Mouse (Mus musculus): Measurements from ENCODE around the gene Fam136a. TPM values are rescaled to one million over a fixed set of nuclear protein-coding genes. Genes with fewer than 3 reads are reported as not detected.

The Fam136a gene
- total RNA-seq, 2 experiments from 2014 or later = 29.2 to 31.6 TPM

- peak; percentile 82 to 88 for DNase-seq (ENCODE audit: low spot score in 2 of 2)
Measured at GRCm38 (mm10) chr6:86396581-86397256, 31.3 kb downstream of the Fam136a start, which contains the start of gene Pcyox1. Gene Pcyox1, minus strand, starts transcription at chr6:86397154.

- DNase-seq (ENCODE audit: low spot score in 2 of 2) = no peak
Measured at GRCm38 (mm10) chr6:86397257-86397980, 32.0 kb downstream of the Fam136a start.

GRCm38 (mm10) chr6:86398986-86399385 is 33.5 kb downstream of the Fam136a start:
- DNase-seq (ENCODE audit: low spot score in 2 of 2) = no peak

- DNase-seq (ENCODE audit: low spot score in 2 of 2) = no peak
Measured at GRCm38 (mm10) chr6:86399995-86400394, 34.5 kb downstream of the Fam136a start.

GRCm38 (mm10) chr6:86400972-86401371 is 35.5 kb downstream of the Fam136a start:
- DNase-seq (ENCODE audit: low spot score in 2 of 2) = peak in 1 of 2 experiments; percentile 60

- DNase-seq (ENCODE audit: low spot score in 2 of 2) = no peak
Measured at GRCm38 (mm10) chr6:86402681-86403607, 37.5 kb downstream of the Fam136a start.

- DNase-seq (ENCODE audit: low spot score in 2 of 2) = peak; percentile 88 to 98
Measured at GRCm38 (mm10) chr6:86403728-86404099, 38.3 kb downstream of the Fam136a start.

GRCm38 (mm10) chr6:86404100-86404861 is 38.8 kb downstream of the Fam136a start, which contains the start of gene Tia1:
Gene Tia1, plus strand, starts transcription at chr6:86404219.
- peak; percentile 96 to 97 for DNase-seq (ENCODE audit: low spot score in 2 of 2)

GRCm38 (mm10) chr6:86404996-86405395 is 39.5 kb downstream of the Fam136a start:
- DNase-seq (ENCODE audit: low spot score in 2 of 2) = no peak

- no peak for DNase-seq (ENCODE audit: low spot score in 2 of 2)
Measured at GRCm38 (mm10) chr6:86406306-86406705, 40.9 kb downstream of the Fam136a start.

- DNase-seq (ENCODE audit: low spot score in 2 of 2) = no peak
Measured at GRCm38 (mm10) chr6:86418711-86419110, 53.3 kb downstream of the Fam136a start.

GRCm38 (mm10) chr6:86419239-86419638 is 53.8 kb downstream of the Fam136a start:
- DNase-seq (ENCODE audit: low spot score in 2 of 2) = no peak

Other genes with a start within 250 kb of the Fam136a start
- 10 to 100 TPM; 25.3 to 25.4 TPM for gene Tgfa, start 170.4 kb upstream of the Fam136a start, total RNA-seq (2021)
- 10 to 100 TPM; 55.5 to 74.0 TPM for gene Snrpg, start 5.7 kb downstream of the Fam136a start, total RNA-seq (2021)
- 100 to 1,000 TPM; 111 to 113 TPM for gene Pcyox1, start 31.5 kb downstream of the Fam136a start, total RNA-seq (2021)
- 100 to 1,000 TPM; 114 to 120 TPM for gene Tia1, start 38.6 kb downstream of the Fam136a start, total RNA-seq (2021)
- 1 to 10 TPM in 1 of 2 experiments, under 1 TPM in 1; 0.84 to 2.8 TPM for gene Gm44790, start 61.0 kb downstream of the Fam136a start, total RNA-seq (2021)
- gene C87436, start 72.7 kb downstream of the Fam136a start, total RNA-seq (2021) = 10 to 100 TPM; 17.5 to 17.8 TPM
- gene Pcbp1, start 160.7 kb downstream of the Fam136a start, total RNA-seq (2021) = 100 to 1,000 TPM; 197 to 204 TPM

All from layer of hippocampus, adult 18-20 months (tissue).